Mouse (Mus musculus) spleen, adult 2 months (tissue): ENCODE data around the gene Rpa1. TPM values are rescaled to one million over a fixed set of nuclear protein-coding genes. Genes with fewer than 3 reads are reported as not detected.

Experiments
- DNase-seq, 2 experiments: peaks; one replicate each; pipeline versions ENCODE4 v3.0.0 to v3.0.0-alpha.2; 2012 to 2021; ENCODE audit warnings: low spot score in 2 of 2, low read depth in 1 of 2
- H3K27ac ChIP-seq: fragments of 200-500 bp; 2 replicates; pipeline ENCODE4 v1.5.1; 2012; ENCODE audit warnings: low read length, inconsistent platforms; ENCODE audit not compliant: insufficient read depth
- H3K27me3 ChIP-seq: fragments of 200-500 bp; 2 replicates; pipeline ENCODE4 v1.6.1; 2012; ENCODE audit warnings: mild to moderate bottlenecking, moderate library complexity, low read length, inconsistent platforms; ENCODE audit not compliant: control insufficient read depth, insufficient read depth
- H3K36me3 ChIP-seq: fragments of 200-500 bp; 2 replicates; pipeline ENCODE4 v1.6.1; 2012; ENCODE audit warnings: mild to moderate bottlenecking, low read length, inconsistent platforms; ENCODE audit not compliant: control insufficient read depth, insufficient read depth
- H3K4me1 ChIP-seq: fragments of 200-500 bp; 2 replicates; pipeline ENCODE4 v1.6.1; 2011; ENCODE audit warnings: inconsistent platforms; ENCODE audit not compliant: control insufficient read depth, insufficient read depth, insufficient read length
- H3K4me3 ChIP-seq: fragments of 200-500 bp; 2 replicates; pipeline ENCODE4 v1.5.1; 2011; ENCODE audit warnings: mild to moderate bottlenecking, inconsistent platforms; ENCODE audit not compliant: insufficient read depth, insufficient read length; ENCODE audit errors: extremely low read depth
- CTCF ChIP-seq: fragments of 200-500 bp; IDR thresholded peaks from 2 replicates; pipeline ENCODE4 v1.5.1; 2011; ENCODE audit warnings: mild to moderate bottlenecking, inconsistent platforms; ENCODE audit not compliant: insufficient read depth, insufficient read length, insufficient replicate concordance; ENCODE audit errors: extremely low read depth
- POLR2A ChIP-seq: fragments of 200-500 bp; IDR thresholded peaks from 2 replicates; pipeline ENCODE4 v1.6.1; 2011; ENCODE audit warnings: low read depth, low read length, inconsistent platforms
- WGBS: fragments of 180-500 bp; shearing (Covaris S2); methylation state at CpG from one replicate; pipeline ENCODE4 v1.1.7; 2018; 5-methylcytosine and 5-hydroxymethylcytosine counted together
- polyA plus RNA-seq: library from polyadenylated mRNA; depleted of rRNA; stranded (reverse); fragments of >200 nt; gene quantifications from 2 replicates; pipeline ENCODE4 v1.2.3, GENCODE M21; 2012

Gene Rpa1
- polyA plus RNA-seq, 1 experiment = 23.6 TPM

- no peaks in the 10 kb centered on the region for H3K36me3 ChIP-seq
- H3K27me3 ChIP-seq = no peaks in the 10 kb centered on the region
- TF ChIP-seq CTCF = no peak
- TF ChIP-seq POLR2A = no peak
- H3K4me3 ChIP-seq = no peak overlapping the region
- H3K4me1 ChIP-seq = peaks cover 5% of the 10 kb centered on the region; the same call in 1 of the 2 replicates
- peak overlapping the region; percentile 11 for H3K27ac ChIP-seq
- WGBS = 84% methylated on average over 4 of the region's 4 CpGs
- DNase-seq = no peak
These were observed 86.4 kb downstream of the Rpa1 start for GRCm38 (mm10) chr11:75261730-75262129.

DNA sequence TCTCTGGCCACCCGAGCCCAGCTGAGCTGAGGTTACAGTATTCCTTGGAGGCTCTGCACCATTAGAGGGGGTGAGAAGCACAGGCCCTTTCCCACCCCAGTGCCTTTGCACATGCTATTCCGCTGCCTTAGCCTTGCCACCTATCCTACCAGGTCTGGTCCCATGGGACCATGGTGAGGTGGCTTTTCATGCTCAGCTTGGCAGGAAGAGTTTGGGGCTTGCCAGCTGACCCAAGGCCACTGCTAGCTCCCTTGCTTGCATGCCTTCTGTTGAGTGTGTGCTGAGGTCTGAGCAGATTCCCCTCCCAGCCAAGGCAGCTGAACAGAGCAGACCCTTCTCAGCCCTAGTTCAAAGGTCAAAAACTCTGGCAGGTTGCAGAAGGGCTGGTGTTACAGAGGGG, 87.1 kb downstream of the Rpa1 start:
- TF ChIP-seq POLR2A (no peak), CTCF (no peak)
- no peak for DNase-seq
- Histone ChIP-seq H3K4me1 (peaks cover 5% of the 10 kb centered on the region; the same call in 1 of the 2 replicates), H3K36me3 (no peaks in the 10 kb centered on the region), H3K27ac (no peak overlapping the region), H3K27me3 (no peaks in the 10 kb centered on the region), H3K4me3 (no peak overlapping the region)
- 77% methylated on average over 2 of the region's 2 CpGs for WGBS

DNA sequence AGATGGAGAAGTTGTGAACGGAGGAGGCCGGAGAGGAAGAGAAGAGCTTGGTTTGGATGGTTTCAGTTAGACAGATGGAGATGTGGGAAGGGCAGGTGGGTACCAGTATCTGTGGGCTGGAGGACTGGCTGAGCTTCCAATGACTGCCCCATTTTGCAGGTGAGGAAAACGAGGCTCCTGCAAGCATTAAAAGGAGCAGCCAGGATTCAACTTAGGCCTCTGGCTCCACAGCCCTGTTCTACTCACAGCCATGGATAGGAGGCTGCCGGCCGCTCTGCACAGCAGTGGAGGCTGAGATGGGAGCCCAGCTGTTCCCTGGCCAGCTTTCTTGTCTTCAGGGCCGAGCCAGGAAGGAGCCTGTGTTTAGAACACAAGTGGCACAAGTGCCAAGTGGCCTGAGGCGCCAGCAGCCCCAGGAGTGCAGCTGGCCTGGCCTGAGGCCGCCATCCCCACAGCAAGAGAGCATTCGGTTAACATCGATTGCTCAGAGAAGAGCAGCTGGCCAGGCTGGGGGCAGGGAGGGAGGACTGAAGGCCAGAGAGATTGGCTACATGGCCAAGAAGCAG, 88.0 kb downstream of the Rpa1 start:
- no peak overlapping the region for H3K4me3 ChIP-seq
- no peak overlapping the region for H3K27ac ChIP-seq
- no peak for DNase-seq
- 79% methylated on average over 10 of the region's 10 CpGs for WGBS
- TF ChIP-seq CTCF (no peak), POLR2A (no peak)
- H3K27me3 ChIP-seq = no peaks in the 10 kb centered on the region
- H3K4me1 ChIP-seq = peaks cover 9% of the 10 kb centered on the region; the same call in 1 of the 2 replicates
- H3K36me3 ChIP-seq = no peaks in the 10 kb centered on the region

DNA sequence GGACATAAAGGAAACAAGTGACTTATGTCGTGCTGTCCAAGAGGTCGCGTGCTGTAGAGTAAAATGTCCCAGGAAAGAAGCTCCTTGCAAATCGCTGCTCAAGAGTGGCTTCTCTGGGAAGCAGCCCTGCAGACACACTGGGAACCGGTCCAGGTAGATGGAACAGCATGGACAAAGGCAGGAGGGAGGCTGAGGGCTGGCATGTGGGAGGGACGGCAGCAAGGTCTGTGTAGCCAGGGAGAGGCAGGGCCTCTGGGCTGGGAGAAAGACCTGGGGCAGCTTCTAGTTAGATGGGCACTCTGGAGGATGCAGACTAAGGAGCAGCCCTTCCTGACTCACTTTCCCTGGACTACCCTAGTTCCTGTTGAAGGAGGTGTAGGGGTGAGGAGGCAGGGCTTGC, 88.7 kb downstream of the Rpa1 start:
- no peak for DNase-seq
- peaks cover 9% of the 10 kb centered on the region; the same call in 1 of the 2 replicates for H3K4me1 ChIP-seq
- no peaks in the 10 kb centered on the region for H3K36me3 ChIP-seq
- no peak overlapping the region for H3K4me3 ChIP-seq
- 85% methylated on average over 6 of the region's 6 CpGs for WGBS
- H3K27me3 ChIP-seq = no peaks in the 10 kb centered on the region
- no peak overlapping the region for H3K27ac ChIP-seq
- TF ChIP-seq POLR2A (no peak), CTCF (no peak)

- DNase-seq = no peak
- TF ChIP-seq CTCF = no peak
- no peak for TF ChIP-seq POLR2A
- no peaks in the 10 kb centered on the region for H3K27me3 ChIP-seq
- peaks cover 9% of the 10 kb centered on the region; the same call in 1 of the 2 replicates for H3K4me1 ChIP-seq
- no peak overlapping the region for H3K4me3 ChIP-seq
- no peaks in the 10 kb centered on the region for H3K36me3 ChIP-seq
- H3K27ac ChIP-seq = no peak overlapping the region
- WGBS = 82% methylated on average over 4 of the region's 4 CpGs
These were observed 91.0 kb downstream of the Rpa1 start for GRCm38 (mm10) chr11:75257056-75257648.

GRCm38 (mm10) chr11:75255330-75255729, 92.8 kb downstream of the Rpa1 start:
- no peak overlapping the region for H3K4me3 ChIP-seq
- no peak for DNase-seq
- H3K4me1 ChIP-seq = peaks cover 4% of the 10 kb centered on the region; the same call in 1 of the 2 replicates
- 36% methylated on average over 5 of the region's 5 CpGs for WGBS
- H3K36me3 ChIP-seq = no peaks in the 10 kb centered on the region
- TF ChIP-seq CTCF = no peak
- TF ChIP-seq POLR2A = no peak
- H3K27ac ChIP-seq = no peak overlapping the region
- no peaks in the 10 kb centered on the region for H3K27me3 ChIP-seq

- peak in 1 of 2 experiments; percentile 17 for DNase-seq
- H3K4me3 ChIP-seq = no peak overlapping the region
- TF ChIP-seq POLR2A (no peak), CTCF (peak; percentile 21; the same call in 1 of the 2 replicates)
These were observed 93.7 kb downstream of the Rpa1 start for GRCm38 (mm10) chr11:75254252-75254912.

More at GRCm38 (mm10) chr11:75254252-75254912, 93.7 kb downstream of the Rpa1 start:
- Histone ChIP-seq H3K36me3 (no peaks in the 10 kb centered on the region), H3K27me3 (no peaks in the 10 kb centered on the region), H3K27ac (peak overlapping the region; percentile 41), H3K4me1 (peaks cover 4% of the 10 kb centered on the region; the same call in 1 of the 2 replicates)
- 50% methylated on average over 13 of the region's 13 CpGs for WGBS
